Mouse (Mus musculus): ENCODE results near the gene Dlg2.

Dlg2 gene

GRCm38 (mm10) chr7:91576216-91576615, 1099.7 kb downstream of the Dlg2 start:
- DNase-seq (ENCODE audit: low read depth), result no peak

- DNase-seq (ENCODE audit: low read depth), result no peak
Measured at GRCm38 (mm10) chr7:91582203-91582602, 1105.7 kb downstream of the Dlg2 start.

GRCm38 (mm10) chr7:91583566-91583965, 1107.1 kb downstream of the Dlg2 start:
- no peak for DNase-seq (ENCODE audit: low read depth)

- no peak for DNase-seq (ENCODE audit: low read depth)
Measured at GRCm38 (mm10) chr7:91591261-91592170, 1115.0 kb downstream of the Dlg2 start.

- no peak for DNase-seq (ENCODE audit: low read depth)
Measured at GRCm38 (mm10) chr7:91598549-91598948, 1122.1 kb downstream of the Dlg2 start.

GRCm38 (mm10) chr7:91601307-91601706, 1124.8 kb downstream of the Dlg2 start:
- no peak for DNase-seq (ENCODE audit: low read depth)

GRCm38 (mm10) chr7:91603561-91603960, 1127.1 kb downstream of the Dlg2 start:
- DNase-seq (ENCODE audit: low read depth), result no peak

- no peak for DNase-seq (ENCODE audit: low read depth)
Measured at GRCm38 (mm10) chr7:91653033-91653432, 1176.6 kb downstream of the Dlg2 start.

GRCm38 (mm10) chr7:91659498-91659897, 1183.0 kb downstream of the Dlg2 start:
- DNase-seq (ENCODE audit: low read depth), result no peak

GRCm38 (mm10) chr7:91672236-91673017, 1196.0 kb downstream of the Dlg2 start:
- no peak for DNase-seq (ENCODE audit: low read depth)

- DNase-seq (ENCODE audit: low read depth), result no peak
Measured at GRCm38 (mm10) chr7:91674401-91674800, 1197.9 kb downstream of the Dlg2 start.

- DNase-seq (ENCODE audit: low read depth), result no peak
Measured at GRCm38 (mm10) chr7:91677934-91678333, 1201.5 kb downstream of the Dlg2 start.

GRCm38 (mm10) chr7:91687930-91688329, 1211.5 kb downstream of the Dlg2 start:
- DNase-seq (ENCODE audit: low read depth), result no peak

- no peak for DNase-seq (ENCODE audit: low read depth)
Measured at GRCm38 (mm10) chr7:91689829-91690228, 1213.4 kb downstream of the Dlg2 start.

GRCm38 (mm10) chr7:91709853-91710252, 1233.4 kb downstream of the Dlg2 start:
- no peak for DNase-seq (ENCODE audit: low read depth)

- DNase-seq (ENCODE audit: low read depth), result no peak
Measured at GRCm38 (mm10) chr7:91711184-91711583, 1234.7 kb downstream of the Dlg2 start.

- DNase-seq (ENCODE audit: low read depth), result no peak
Measured at GRCm38 (mm10) chr7:91715776-91716175, 1239.3 kb downstream of the Dlg2 start.

- no peak for DNase-seq (ENCODE audit: low read depth)
Measured at GRCm38 (mm10) chr7:91716696-91717095, 1240.2 kb downstream of the Dlg2 start.

- no peak for DNase-seq (ENCODE audit: low read depth)
Measured at GRCm38 (mm10) chr7:91720318-91720717, 1243.8 kb downstream of the Dlg2 start.

- DNase-seq (ENCODE audit: low read depth), result no peak
Measured at GRCm38 (mm10) chr7:91724397-91724796, 1247.9 kb downstream of the Dlg2 start.

GRCm38 (mm10) chr7:91740748-91741147, 1264.3 kb downstream of the Dlg2 start:
- no peak for DNase-seq (ENCODE audit: low read depth)

- no peak for DNase-seq (ENCODE audit: low read depth)
Measured at GRCm38 (mm10) chr7:91753151-91753861, 1276.8 kb downstream of the Dlg2 start.
